Mouse (Mus musculus) hindbrain, embryonic 16.5 days (tissue): ENCODE measurements around the gene Runx2. TPM values are rescaled to one million over a fixed set of nuclear protein-coding genes. Genes with fewer than 3 reads are reported as not detected.
A peak's percentile ranks its signal among the peaks of the same experiment; 100 is the strongest.

Source experiments
- ATAC-seq: fragments of 200-750 bp; cut with Nextera tagmentation; 2 replicates; pipeline ENCODE4 v1.8.0; 2017; ENCODE audit warnings: moderate TSS enrichment, moderate library complexity
- H3K27ac ChIP-seq: fragments of 300-500 bp; sonication (generic); 2 replicates; pipeline ENCODE4 v1.5.1; 2014; ENCODE audit warnings: low read depth, mild to moderate bottlenecking, control low read depth, low read length, moderate library complexity
- H3K27me3 ChIP-seq: fragments of 300-500 bp; sonication (generic); replicated peaks from 2 replicates; pipeline ENCODE4 v1.6.1; 2014; ENCODE audit warnings: low read length; ENCODE audit not compliant: control insufficient read depth, insufficient read depth
- H3K36me3 ChIP-seq: fragments of 300-500 bp; sonication (generic); 2 replicates; pipeline ENCODE4 v1.6.1; 2014; ENCODE audit warnings: mild to moderate bottlenecking, low read length, moderate library complexity, mixed read lengths; ENCODE audit not compliant: control insufficient read depth, insufficient read depth
- H3K4me1 ChIP-seq: fragments of 300-500 bp; sonication (generic); 2 replicates; pipeline ENCODE4 v1.6.1; 2014; ENCODE audit warnings: low read depth, low read length; ENCODE audit not compliant: control insufficient read depth, insufficient read depth
- H3K4me2 ChIP-seq: fragments of 300-500 bp; sonication (generic); 2 replicates; pipeline ENCODE4 v1.6.1; 2014; ENCODE audit warnings: mild to moderate bottlenecking, low read length, control low read depth, moderate library complexity
- H3K4me3 ChIP-seq: fragments of 300-500 bp; sonication (generic); 2 replicates; pipeline ENCODE4 v1.5.1; 2014; ENCODE audit warnings: mild to moderate bottlenecking, low read length, control low read depth, moderate library complexity
- H3K9ac ChIP-seq: fragments of 300-500 bp; sonication (generic); 2 replicates; pipeline ENCODE4 v1.6.1; 2014; ENCODE audit warnings: low read depth, mild to moderate bottlenecking, control low read depth, low read length, moderate library complexity
- H3K9me3 ChIP-seq: fragments of 300-500 bp; sonication (generic); 2 replicates; pipeline ENCODE4 v1.6.1; 2014; ENCODE audit warnings: mild to moderate bottlenecking, low read length, moderate library complexity; ENCODE audit not compliant: control insufficient read depth
- WGBS: fragments of 180-500 bp; shearing (Covaris S2); extraction: QIAGEN DNeasy Blood & Tissue Kit; methylation state at CpG from one replicate; pipeline ENCODE4 v1.1.7; 2014; 5-methylcytosine and 5-hydroxymethylcytosine counted together
- polyA plus RNA-seq: library from polyadenylated mRNA; unstranded; fragments of >200 nt; fragmentation: Nextera tagmentation; extraction: Ambion mirVana; gene quantifications from 2 replicates; pipeline ENCODE4 v1.2.1, GENCODE M21; 2015

Runx2 gene
- polyA plus RNA-seq, 1 experiment from 2014 or later: 0.31 TPM

DNA sequence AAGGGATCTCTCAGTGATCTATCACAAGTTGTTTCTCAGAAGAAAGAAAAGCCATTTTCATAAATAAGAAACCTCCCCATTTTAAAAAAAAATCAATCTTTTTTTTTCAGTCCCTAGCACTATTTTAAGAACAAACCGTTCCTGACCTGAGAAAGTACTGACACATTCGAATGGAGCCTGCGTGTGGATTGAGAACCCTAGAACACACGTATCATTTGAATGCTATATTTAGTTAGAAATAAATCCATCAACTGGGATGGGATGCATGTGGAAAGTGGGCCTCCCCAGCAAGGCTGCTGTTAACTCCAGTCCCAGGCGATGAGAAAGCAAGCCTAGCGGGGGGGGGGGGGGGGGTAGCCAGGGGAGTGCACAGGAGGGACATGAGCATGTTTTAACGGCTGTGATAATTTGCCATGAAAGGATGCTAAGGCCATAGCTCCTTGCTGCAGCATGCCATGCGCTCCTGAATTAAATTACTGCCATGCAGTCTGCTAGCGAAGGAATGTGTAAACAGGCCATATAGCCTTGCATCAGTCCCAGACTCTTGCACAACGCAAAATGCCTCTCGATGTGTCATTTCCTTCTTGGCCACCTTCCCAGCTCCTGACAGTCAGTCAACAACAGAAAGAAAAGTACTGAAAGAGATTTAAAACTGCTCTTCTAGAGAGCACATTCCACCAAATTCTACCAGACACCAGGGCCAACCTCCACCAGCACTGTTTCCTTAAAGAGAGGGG is 104.9 kb downstream of the Runx2 start:
- H3K27me3 ChIP-seq: no peaks in the 10 kb centered on the region
- H3K4me2 ChIP-seq: no peak overlapping the region
- peak; percentile 40; the same call in 1 of the 2 replicates for ATAC-seq
- no peak overlapping the region for H3K9ac ChIP-seq
- H3K4me1 ChIP-seq: no peaks in the 10 kb centered on the region; the same call in none of the 2 replicates
- no peak overlapping the region for H3K27ac ChIP-seq
- no peaks in the 10 kb centered on the region for H3K36me3 ChIP-seq
- 43% methylated on average over 11 of the region's 11 CpGs for WGBS
- no peak overlapping the region for H3K4me3 ChIP-seq
- no peaks in the 10 kb centered on the region for H3K9me3 ChIP-seq

DNA sequence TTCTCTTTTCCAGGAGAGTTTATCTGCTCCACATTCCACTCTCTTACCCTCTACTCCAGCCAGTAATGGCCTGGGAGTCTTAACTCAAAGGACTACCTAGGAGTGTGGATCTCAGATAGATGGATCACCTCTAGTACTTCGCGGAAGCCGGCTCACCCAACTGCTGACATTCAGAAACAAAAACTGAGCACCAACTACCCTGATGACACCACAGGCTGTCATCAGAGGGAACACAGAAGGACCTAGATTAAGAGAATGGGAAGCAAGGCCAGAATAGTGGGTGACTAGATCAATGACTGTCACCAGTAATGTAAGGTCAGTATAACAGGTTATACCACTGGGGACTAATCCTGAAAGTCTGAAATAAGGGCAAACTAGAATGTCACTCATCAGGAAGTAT is 106.6 kb downstream of the Runx2 start:
- Histone ChIP-seq H3K36me3 (no peaks in the 10 kb centered on the region), H3K27ac (no peak overlapping the region), H3K9me3 (no peaks in the 10 kb centered on the region), H3K27me3 (no peaks in the 10 kb centered on the region), H3K4me3 (no peak overlapping the region), H3K4me2 (no peak overlapping the region), H3K4me1 (no peaks in the 10 kb centered on the region; the same call in none of the 2 replicates), H3K9ac (no peak overlapping the region)
- WGBS: 97% methylated on average over 3 of the region's 3 CpGs
- no peak for ATAC-seq

DNA sequence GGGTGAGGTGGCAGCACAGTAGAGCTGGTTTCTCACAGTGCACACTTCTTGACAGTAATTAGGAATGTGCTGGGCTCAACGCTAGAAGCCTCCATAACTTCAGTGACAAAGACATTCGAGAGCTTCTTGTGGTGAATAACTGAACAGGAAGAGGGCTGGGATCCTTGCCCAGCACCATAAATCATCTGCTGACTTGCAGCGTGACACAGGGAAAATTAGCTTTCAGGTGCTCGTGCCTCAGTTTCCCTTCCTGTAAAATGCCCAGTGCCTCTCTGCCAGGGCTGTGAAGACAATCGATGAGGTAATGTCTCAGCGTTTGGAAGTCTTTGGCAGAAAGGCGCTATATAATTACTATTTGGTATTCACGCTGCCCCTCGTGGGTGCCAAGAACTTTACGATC is 108.1 kb downstream of the Runx2 start:
- 84% methylated on average over 10 of the region's 10 CpGs for WGBS
- H3K4me3 ChIP-seq: no peak overlapping the region
- H3K4me2 ChIP-seq: no peak overlapping the region
- H3K27ac ChIP-seq: no peak overlapping the region
- no peaks in the 10 kb centered on the region for H3K36me3 ChIP-seq
- no peaks in the 10 kb centered on the region for H3K27me3 ChIP-seq
- no peaks in the 10 kb centered on the region for H3K9me3 ChIP-seq
- no peaks in the 10 kb centered on the region; the same call in none of the 2 replicates for H3K4me1 ChIP-seq
- no peak overlapping the region for H3K9ac ChIP-seq
- no peak for ATAC-seq

DNA sequence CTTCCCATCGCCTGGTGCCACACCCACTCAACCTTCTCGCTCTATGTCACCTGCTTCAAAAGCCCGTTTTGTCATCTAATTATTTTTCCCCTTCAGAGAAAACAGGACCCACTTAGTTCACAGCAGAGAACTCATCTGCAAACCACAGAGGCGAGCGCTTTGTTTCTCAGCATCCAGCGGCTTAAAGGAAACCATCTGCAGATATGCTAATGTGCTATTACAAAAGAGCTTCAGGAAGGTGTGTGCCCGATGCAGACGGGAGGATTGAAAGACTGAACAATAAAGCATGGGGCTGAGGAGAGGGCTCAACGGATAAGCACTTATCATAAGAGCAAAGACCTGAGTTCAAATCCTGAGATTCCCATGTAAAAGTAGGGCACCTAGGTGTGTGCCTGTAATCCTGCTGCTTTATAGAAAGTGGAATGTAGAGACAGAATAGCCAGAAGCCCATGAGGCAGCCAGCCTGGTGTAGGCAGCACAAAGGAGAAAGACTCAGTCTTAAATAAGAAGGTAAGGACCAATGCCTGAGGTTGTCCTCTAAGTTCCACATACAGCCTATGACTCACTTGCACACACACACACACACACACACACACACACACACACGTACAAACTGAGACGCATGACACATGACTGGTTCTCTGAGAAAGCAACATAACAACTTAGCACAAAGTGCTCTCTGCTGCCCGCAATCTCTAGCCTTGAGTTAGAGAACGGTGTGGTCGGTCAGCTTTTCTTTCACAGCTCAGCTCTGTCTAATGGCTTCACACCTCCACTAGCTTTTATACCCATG is 111.9 kb downstream of the Runx2 start:
- 56% methylated on average over 14 of the region's 14 CpGs for WGBS
- H3K4me1 ChIP-seq: no peaks in the 10 kb centered on the region
- H3K4me2 ChIP-seq: no peak overlapping the region
- no peak overlapping the region for H3K27ac ChIP-seq
- no peaks in the 10 kb centered on the region for H3K27me3 ChIP-seq
- no peak overlapping the region for H3K9ac ChIP-seq
- H3K4me3 ChIP-seq: no peak overlapping the region
- no peaks in the 10 kb centered on the region for H3K9me3 ChIP-seq
- no peaks in the 10 kb centered on the region for H3K36me3 ChIP-seq
- no peak for ATAC-seq

DNA sequence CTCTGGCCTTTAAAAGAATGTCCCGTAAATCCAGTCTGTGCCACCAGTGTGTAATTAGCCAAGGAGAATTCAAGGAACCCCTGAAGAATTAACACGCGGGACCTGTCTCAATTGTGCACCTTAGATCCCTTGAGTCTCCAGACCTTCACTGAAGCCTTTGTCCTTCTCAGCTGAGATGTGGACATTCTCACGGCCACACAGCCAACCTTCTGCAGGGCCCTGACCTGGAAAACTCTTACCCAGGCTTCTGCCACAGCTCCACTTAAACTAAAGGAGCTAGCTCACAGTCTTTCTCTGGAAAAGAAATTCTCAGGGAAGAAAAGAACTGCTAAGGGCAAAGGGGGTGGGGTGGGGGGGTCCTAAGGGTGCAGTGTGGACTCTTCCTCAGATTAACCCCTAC is 113.1 kb downstream of the Runx2 start:
- Histone ChIP-seq H3K4me1 (no peaks in the 10 kb centered on the region), H3K36me3 (no peaks in the 10 kb centered on the region), H3K4me2 (no peak overlapping the region), H3K9me3 (no peaks in the 10 kb centered on the region), H3K9ac (no peak overlapping the region), H3K27me3 (no peaks in the 10 kb centered on the region), H3K27ac (no peak overlapping the region), H3K4me3 (no peak overlapping the region)
- 84% methylated on average over 4 of the region's 4 CpGs for WGBS
- ATAC-seq: no peak

DNA sequence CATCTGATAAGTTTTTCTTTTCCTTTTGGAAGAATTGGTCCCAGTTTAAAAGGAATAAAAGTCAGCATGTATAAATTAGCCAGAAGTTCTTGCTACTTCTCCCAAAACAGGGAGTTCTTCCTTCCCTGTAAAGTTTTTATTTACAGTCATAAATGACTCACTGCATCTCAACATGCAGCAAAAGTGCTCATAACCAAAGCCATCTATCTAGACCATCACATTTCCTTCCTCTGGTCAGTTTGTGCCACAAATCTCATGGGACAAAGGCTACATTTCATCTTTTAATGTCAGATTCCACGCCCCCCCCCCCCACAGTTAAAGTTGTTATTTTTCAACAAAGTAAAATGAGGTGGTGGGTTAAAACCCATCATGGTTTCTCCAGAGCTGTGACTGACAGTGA is 114.3 kb downstream of the Runx2 start:
- H3K36me3 ChIP-seq: no peaks in the 10 kb centered on the region
- no peaks in the 10 kb centered on the region for H3K4me1 ChIP-seq
- H3K4me3 ChIP-seq: no peak overlapping the region
- no peaks in the 10 kb centered on the region for H3K27me3 ChIP-seq
- H3K9me3 ChIP-seq: no peaks in the 10 kb centered on the region
- 86% methylated on average over 1 of the region's 1 CpGs for WGBS
- H3K27ac ChIP-seq: no peak overlapping the region
- no peak for ATAC-seq
- no peak overlapping the region for H3K9ac ChIP-seq
- H3K4me2 ChIP-seq: no peak overlapping the region

DNA sequence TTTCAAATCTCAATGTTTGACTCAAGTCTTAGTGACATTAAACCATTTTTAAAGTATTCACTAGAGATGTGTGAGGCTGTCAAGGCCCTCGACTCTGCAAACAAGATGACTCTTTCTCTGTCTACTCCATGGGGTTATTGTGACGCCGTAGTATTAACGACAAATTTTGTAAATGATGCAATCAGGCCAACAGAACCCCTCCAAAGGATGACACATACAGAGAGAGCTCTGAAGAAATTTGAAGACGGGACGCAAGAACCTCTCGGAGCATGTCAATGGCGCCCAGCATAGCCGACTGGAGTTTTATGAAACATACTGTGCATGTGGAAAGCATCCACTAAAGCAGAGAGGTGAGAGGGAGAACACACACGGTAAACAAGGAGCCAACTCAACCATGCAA is 117.5 kb downstream of the Runx2 start:
- Histone ChIP-seq H3K9me3 (no peaks in the 10 kb centered on the region), H3K27ac (no peak overlapping the region), H3K4me3 (no peak overlapping the region), H3K4me1 (no peaks in the 10 kb centered on the region), H3K36me3 (no peaks in the 10 kb centered on the region), H3K9ac (no peak overlapping the region), H3K4me2 (no peak overlapping the region), H3K27me3 (no peaks in the 10 kb centered on the region)
- WGBS: 89% methylated on average over 10 of the region's 10 CpGs
- no peak for ATAC-seq

DNA sequence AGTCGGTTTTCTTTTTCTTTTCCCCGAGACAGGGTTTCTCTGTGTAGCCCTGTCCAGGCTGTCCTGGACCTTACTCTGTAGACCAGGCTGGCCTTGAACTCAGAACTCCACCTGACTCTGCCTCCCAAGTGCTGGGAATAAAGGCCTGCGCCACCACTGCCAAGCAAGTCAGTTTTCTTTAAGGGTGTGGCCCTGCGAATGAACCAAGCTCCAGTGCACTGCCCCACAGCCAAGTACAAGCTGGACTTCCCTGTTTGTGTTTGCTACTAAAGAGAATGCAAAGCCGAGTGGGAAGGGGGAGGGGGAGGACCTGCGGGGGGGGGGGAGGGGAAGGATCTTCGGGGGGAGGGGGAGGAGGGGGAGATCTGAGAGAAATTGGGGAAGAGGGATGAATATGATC is 121.0 kb downstream of the Runx2 start:
- no peak for ATAC-seq
- H3K27ac ChIP-seq: no peak overlapping the region
- H3K4me1 ChIP-seq: no peaks in the 10 kb centered on the region
- H3K27me3 ChIP-seq: no peaks in the 10 kb centered on the region
- H3K9me3 ChIP-seq: no peaks in the 10 kb centered on the region
- WGBS: 69% methylated on average over 7 of the region's 7 CpGs
- no peak overlapping the region for H3K9ac ChIP-seq
- H3K36me3 ChIP-seq: no peaks in the 10 kb centered on the region
- H3K4me2 ChIP-seq: no peak overlapping the region
- H3K4me3 ChIP-seq: no peak overlapping the region

DNA sequence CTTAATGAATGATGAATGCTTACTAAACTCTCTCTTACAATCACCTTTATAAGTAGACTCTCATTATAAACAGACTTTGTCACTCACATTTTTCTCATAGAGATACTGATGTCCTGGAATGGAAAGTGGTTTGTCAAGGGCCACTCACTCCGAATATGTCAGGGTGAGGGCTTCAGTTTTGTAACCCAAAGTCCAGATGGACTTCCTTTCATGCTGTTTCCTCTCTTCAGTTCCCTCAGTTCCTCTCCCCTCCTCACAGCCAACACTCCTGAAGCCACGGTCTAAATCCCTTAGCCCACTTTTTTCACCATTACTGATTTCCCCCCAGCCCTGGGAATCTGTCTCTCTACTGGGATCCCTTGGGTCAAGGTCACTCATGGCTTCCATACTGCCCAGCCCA is 123.1 kb downstream of the Runx2 start:
- Histone ChIP-seq H3K9me3 (no peaks in the 10 kb centered on the region), H3K4me3 (no peak overlapping the region), H3K36me3 (no peaks in the 10 kb centered on the region), H3K4me1 (no peaks in the 10 kb centered on the region), H3K27me3 (no peaks in the 10 kb centered on the region), H3K4me2 (no peak overlapping the region), H3K9ac (no peak overlapping the region), H3K27ac (no peak overlapping the region)
- WGBS: 86% methylated on average over 2 of the region's 2 CpGs
- no peak for ATAC-seq
